Mouse (Mus musculus) CH12.LX (cell line): ENCODE results near the gene Cep170. TPM values are rescaled to one million over a fixed set of nuclear protein-coding genes. Genes with fewer than 3 reads are reported as not detected.
A peak's percentile ranks its signal among the peaks of the same experiment; 100 is the strongest.

Source experiments
- DNase-seq: peaks from one replicate; pipeline ENCODE4 v3.0.0-alpha.2; 2013; ENCODE audit errors: extremely low read depth
- H3K27ac ChIP-seq: 2 replicates; pipeline ENCODE4 v1.5.1; 2012; ENCODE audit warnings: low read depth, mild to moderate bottlenecking, control low read depth, moderate library complexity; ENCODE audit not compliant: insufficient read depth
- H3K27me3 ChIP-seq: replicated peaks from 2 replicates; pipeline ENCODE3; 2012; ENCODE audit warnings: inconsistent platforms
- H3K36me3 ChIP-seq, 2 experiments: replicated peaks in 1 of 2; 2 replicates each; pipeline versions ENCODE3 to v1.6.1; 2012; ENCODE audit warnings: inconsistent platforms in 1 of 2, low read length in 1 of 2, mild to moderate bottlenecking in 1 of 2, mixed read lengths in 1 of 2, moderate library complexity in 1 of 2; ENCODE audit not compliant: control insufficient read depth in 1 of 2, insufficient read depth in 1 of 2
- H3K4me1 ChIP-seq, 2 experiments: 2 replicates each; pipeline ENCODE4 v1.6.1; 2012; ENCODE audit warnings: inconsistent platforms in 1 of 2, moderate library complexity in 1 of 2; ENCODE audit not compliant: insufficient read depth in 2 of 2, control insufficient read depth in 1 of 2
- H3K4me2 ChIP-seq: 2 replicates; pipeline ENCODE4 v1.6.1; 2012; ENCODE audit warnings: low read depth, mild to moderate bottlenecking, control low read depth; ENCODE audit not compliant: poor library complexity, insufficient read depth, severe bottlenecking
- H3K4me3 ChIP-seq, 3 experiments: fragments of 150-350 bp in 1 of 3; sonication (generic) in 1 of 3; replicated peaks in 1 of 3; 2 replicates each; pipeline versions ENCODE3 to v1.5.1; 2011 to 2012; ENCODE audit warnings: low read depth in 2 of 3, low read length in 2 of 3, mild to moderate bottlenecking in 2 of 3, moderate library complexity in 2 of 3, control low read depth in 1 of 3, improper control_type of control experiment in 1 of 3, inconsistent platforms in 1 of 3, mixed read lengths in 1 of 3; ENCODE audit not compliant: poor library complexity in 1 of 3
- H3K79me2 ChIP-seq: replicated peaks from 2 replicates; pipeline ENCODE4 v1.6.1; 2012; ENCODE audit warnings: mild to moderate bottlenecking, moderate library complexity; ENCODE audit not compliant: control insufficient read depth, poor library complexity, insufficient read depth, severe bottlenecking; ENCODE audit errors: extremely low read depth
- H3K9ac ChIP-seq: 2 replicates; pipeline ENCODE4 v1.6.1; 2012; ENCODE audit warnings: low read depth, mild to moderate bottlenecking, control low read depth, moderate library complexity; ENCODE audit not compliant: insufficient read depth
- H3K9me3 ChIP-seq: replicated peaks from 2 replicates; pipeline ENCODE3; 2012; ENCODE audit warnings: low read length, inconsistent platforms, mixed read lengths
- EP300 ChIP-seq: IDR thresholded peaks from 2 replicates; pipeline ENCODE4 v1.6.1; 2011; ENCODE audit warnings: low read length, improper control_type of control experiment
- ETS1 ChIP-seq: conservative IDR thresholded peaks from 2 replicates; pipeline ENCODE4 v1.6.1; 2012; ENCODE audit warnings: low read depth, mild to moderate bottlenecking, inconsistent platforms, low read length, improper control_type of control experiment, moderate library complexity
- IRF4 ChIP-seq: IDR thresholded peaks from 2 replicates; pipeline ENCODE4 v1.6.1; 2014; ENCODE audit warnings: low read depth, mild to moderate bottlenecking, inconsistent platforms, low read length, improper control_type of control experiment
- JUN ChIP-seq: IDR thresholded peaks from 2 replicates; pipeline ENCODE4 v1.6.1; 2011; ENCODE audit warnings: low read depth, mild to moderate bottlenecking, low read length, improper control_type of control experiment, moderate library complexity; ENCODE audit not compliant: insufficient read depth
- JUND ChIP-seq: conservative IDR thresholded peaks from 2 replicates; pipeline ENCODE4 v1.6.1; 2011; ENCODE audit warnings: low read depth, low read length, improper control_type of control experiment
- POLR2A ChIP-seq: IDR thresholded peaks from 2 replicates; pipeline ENCODE4 v1.6.1; 2011; ENCODE audit warnings: low read depth, mild to moderate bottlenecking, improper control_type of control experiment, low read length
- RAD21 ChIP-seq: IDR thresholded peaks from 2 replicates; pipeline ENCODE4 v1.6.1; 2011; ENCODE audit warnings: low read depth, mild to moderate bottlenecking, low read length, improper control_type of control experiment, moderate library complexity
- TCF12 ChIP-seq: IDR thresholded peaks from 2 replicates; pipeline ENCODE4 v1.6.1; 2014; ENCODE audit warnings: low read depth, mild to moderate bottlenecking, inconsistent platforms, low read length, improper control_type of control experiment
- USF2 ChIP-seq: conservative IDR thresholded peaks from 2 replicates; pipeline ENCODE4 v1.6.1; 2011; ENCODE audit warnings: low read depth, low read length, improper control_type of control experiment
- ZKSCAN1 ChIP-seq: IDR thresholded peaks from 2 replicates; pipeline ENCODE4 v1.6.1; 2012; ENCODE audit warnings: low read depth, inconsistent platforms, low read length, improper control_type of control experiment, borderline replicate concordance
- dilution Hi-C: fragments of 300-500 bp; cut with MboI; formaldehyde crosslinking; loops from 2 replicates; pipeline ENCODE4 v1.14.3; 2020; ENCODE audit warnings: low sequenced_read_pairs; ENCODE audit not compliant: extremely low pct_unique_long_range_greater_than_20kb, extremely low pct_ligation_motif_present
- in situ Hi-C: fragments of 300-500 bp; cut with MboI; formaldehyde crosslinking; loops from 3 replicates; pipeline ENCODE4 v1.14.3; 2019; ENCODE audit warnings: low sequenced_read_pairs, low pct_ligation_motif_present, low pct_unique_long_range_greater_than_20kb, mixed read lengths
- polyA plus RNA-seq: library from polyadenylated mRNA; unstranded; fragments of >175 nt; gene quantifications from 2 replicates; pipeline ENCODE4 v1.2.1, GENCODE M21; 2012; ENCODE audit warnings: low read depth; ENCODE audit not compliant: insufficient read length
- total RNA-seq, 2 experiments: library from RNA; depleted of rRNA; stranded (reverse); fragments of 300-350 nt in 1 of 2; fragments of >200 nt in 1 of 2; gene quantifications; 2 replicates each; pipeline ENCODE4 v1.2.3; 2012 to 2014

Gene Cep170
- total and polyA plus RNA-seq, 3 experiments = 14.8 to 16.6 (median 16.1) TPM

DNA sequence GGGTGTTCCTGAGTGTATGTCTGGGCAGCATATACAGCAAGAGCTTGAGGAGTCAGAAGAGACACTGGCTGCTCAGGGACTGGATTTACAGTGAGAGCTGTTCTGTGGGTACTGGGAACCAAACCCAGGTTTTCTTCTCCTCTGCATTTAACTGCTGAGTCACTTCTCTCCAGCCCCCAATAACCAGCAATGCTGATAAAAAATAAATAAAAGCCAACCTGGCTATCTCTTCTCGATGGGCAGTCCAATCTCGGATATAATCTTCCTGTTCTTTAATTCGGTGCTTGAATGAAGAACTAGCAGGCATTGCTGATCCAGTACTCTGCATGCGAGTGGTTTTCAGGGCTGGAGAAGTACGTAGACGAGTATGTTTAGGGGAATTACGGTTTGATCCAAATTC is 64.2 kb downstream of the Cep170 start:
- H3K4me2 ChIP-seq = no peak overlapping the region
- H3K27ac ChIP-seq = no peak overlapping the region
- H3K79me2 ChIP-seq = no peaks in the 10 kb centered on the region
- H3K9me3 ChIP-seq = no peaks in the 10 kb centered on the region
- no peaks in the 10 kb centered on the region for H3K27me3 ChIP-seq
- no peak overlapping the region for H3K9ac ChIP-seq
- in situ Hi-C loops = no loop called here
- H3K4me1 ChIP-seq = no peaks in the 10 kb centered on the region
- H3K36me3 ChIP-seq = peaks cover 10 to 20% of the 10 kb centered on the region in 2 experiments
- no peak overlapping the region for H3K4me3 ChIP-seq
- dilution Hi-C loops = no loop called here
- TF ChIP-seq POLR2A (no peak), ZKSCAN1 (no peak), RAD21 (no peak), TCF12 (no peak)
- DNase-seq = no peak

GRCm38 (mm10) chr1:176732834-176733233 is 81.0 kb downstream of the Cep170 start:
- H3K4me2 ChIP-seq = no peak overlapping the region
- no peaks in the 10 kb centered on the region for H3K27me3 ChIP-seq
- in situ Hi-C loops (no loop called here), dilution Hi-C loops (no loop called here)
- no peak overlapping the region for H3K27ac ChIP-seq
- H3K79me2 ChIP-seq = no peaks in the 10 kb centered on the region
- peaks cover 13 to 37% of the 10 kb centered on the region in 2 experiments for H3K4me1 ChIP-seq
- H3K36me3 ChIP-seq = peaks cover 10 to 16% of the 10 kb centered on the region in 2 experiments
- no peak overlapping the region for H3K4me3 ChIP-seq
- DNase-seq = peak; percentile 39
- H3K9me3 ChIP-seq = no peaks in the 10 kb centered on the region
- H3K9ac ChIP-seq = no peak overlapping the region
- TF ChIP-seq POLR2A (no peak), EP300 (peak; percentile 89), JUND (peak; percentile 51), IRF4 (peak; percentile 64; the same call in 1 of the 2 replicates), JUN (peak; percentile 48; the same call in 1 of the 2 replicates), TCF12 (peak; percentile 67), USF2 (no peak), ETS1 (peak; percentile 38; the same call in 1 of the 2 replicates)

DNA sequence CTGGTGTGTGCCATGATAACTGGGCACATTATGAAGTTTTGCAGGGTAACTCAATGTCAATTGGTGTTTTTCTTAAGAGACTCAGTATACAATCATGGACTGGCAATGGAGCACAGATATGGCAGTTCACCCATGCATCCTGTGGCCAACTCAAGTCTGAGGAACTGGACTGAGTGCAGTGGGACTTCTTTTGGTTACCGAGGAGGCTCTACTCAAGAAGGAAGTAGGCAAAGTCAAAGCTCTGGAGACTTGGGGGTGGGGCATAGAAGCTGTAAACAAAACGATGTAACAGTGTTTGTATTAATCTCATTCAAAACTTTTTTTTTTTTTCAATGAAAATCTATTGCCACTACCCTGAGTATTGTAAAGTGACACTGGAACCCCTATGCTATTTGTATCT is 83.3 kb downstream of the Cep170 start:
- H3K4me3 ChIP-seq = no peak overlapping the region
- DNase-seq = peak; percentile 38
- H3K27me3 ChIP-seq = no peaks in the 10 kb centered on the region
- H3K9me3 ChIP-seq = no peaks in the 10 kb centered on the region
- no peak overlapping the region for H3K27ac ChIP-seq
- in situ Hi-C loops = no loop called here
- peaks cover 6 to 7% of the 10 kb centered on the region in 2 experiments for H3K36me3 ChIP-seq
- no peak overlapping the region for H3K9ac ChIP-seq
- no peak overlapping the region for H3K4me2 ChIP-seq
- peaks cover 13 to 37% of the 10 kb centered on the region in 2 experiments for H3K4me1 ChIP-seq
- H3K79me2 ChIP-seq = no peaks in the 10 kb centered on the region
- dilution Hi-C loops = no loop called here
- TF ChIP-seq ETS1 = no peak
- 0 out of 2 replicates have a peak, but pooled peaks have one; percentile 5 for TF ChIP-seq EP300
